Mouse (Mus musculus) lung, postnatal 0 days (tissue): Measurements from ENCODE around the gene Zfp212.

Source experiments
- CTCF ChIP-seq: IDR thresholded peaks from 2 replicates; pipeline ENCODE4 v1.5.1; 2016; ENCODE audit warnings: antibody characterized with exemption, mild to moderate bottlenecking
- EP300 ChIP-seq: IDR thresholded peaks from 2 replicates; pipeline ENCODE4 v1.6.1; 2016; ENCODE audit warnings: antibody characterized with exemption, mild to moderate bottlenecking, control low read depth

- TF ChIP-seq CTCF = no peak
- no peak for TF ChIP-seq EP300
Measured at GRCm38 (mm10) chr6:47909007-47909406, 11.3 kb upstream of the Zfp212 start.
